Mouse (Mus musculus) stomach, embryonic 14.5 days (tissue): ENCODE results near the gene Ece1. TPM values are rescaled to one million over a fixed set of nuclear protein-coding genes. Genes with fewer than 3 reads are reported as not detected.

ENCODE experiments used
- ATAC-seq: fragments of 200-750 bp; cut with Nextera tagmentation; 2 replicates; pipeline ENCODE4 v1.8.0; 2017; ENCODE audit warnings: low read depth, moderate TSS enrichment; ENCODE audit not compliant: insufficient number of reproducible peaks, insufficient read depth, low FRiP score
- H3K27ac ChIP-seq: fragments of 300-500 bp; sonication (generic); 2 replicates; pipeline ENCODE4 v1.5.1; 2014; ENCODE audit warnings: mild to moderate bottlenecking, low read length, moderate library complexity, mixed read lengths
- H3K27me3 ChIP-seq: fragments of 300-500 bp; sonication (generic); 2 replicates; pipeline ENCODE4 v1.6.1; 2014; ENCODE audit warnings: low read length, control low read depth, mixed read lengths; ENCODE audit not compliant: control insufficient read depth, insufficient read depth
- H3K36me3 ChIP-seq: fragments of 300-500 bp; sonication (generic); 2 replicates; pipeline ENCODE4 v1.6.1; 2014; ENCODE audit warnings: mild to moderate bottlenecking, control low read depth, low read length, moderate library complexity, mixed read lengths; ENCODE audit not compliant: control insufficient read depth, insufficient read depth
- H3K4me1 ChIP-seq: fragments of 300-500 bp; sonication (generic); 2 replicates; pipeline ENCODE4 v1.6.1; 2014; ENCODE audit warnings: low read length, control low read depth, mixed read lengths; ENCODE audit not compliant: control insufficient read depth, insufficient read depth
- H3K4me2 ChIP-seq: fragments of 300-500 bp; sonication (generic); replicated peaks from 2 replicates; pipeline ENCODE4 v1.6.1; 2014; ENCODE audit warnings: low read depth, low read length, control low read depth
- H3K4me3 ChIP-seq: fragments of 300-500 bp; sonication (generic); 2 replicates; pipeline ENCODE4 v1.5.1; 2014; ENCODE audit warnings: low read depth, low read length, control low read depth
- H3K9ac ChIP-seq: fragments of 300-500 bp; sonication (generic); replicated peaks from 2 replicates; pipeline ENCODE4 v1.6.1; 2014; ENCODE audit warnings: low read depth, mild to moderate bottlenecking, control low read depth, low read length, moderate library complexity, mixed read lengths
- H3K9me3 ChIP-seq: fragments of 300-500 bp; sonication (generic); 2 replicates; pipeline ENCODE4 v1.6.1; 2016; ENCODE audit warnings: low read depth, low read length, control low read depth; ENCODE audit not compliant: control insufficient read depth
- WGBS: fragments of 180-500 bp; shearing (Covaris S2); extraction: QIAGEN DNeasy Blood & Tissue Kit; methylation state at CpG from one replicate; pipeline ENCODE4 v1.1.7; 2014; 5-methylcytosine and 5-hydroxymethylcytosine counted together
- polyA plus RNA-seq: library from polyadenylated mRNA; unstranded; fragments of >200 nt; fragmentation: Nextera tagmentation; extraction: Ambion mirVana; gene quantifications from 2 replicates; pipeline ENCODE4 v1.2.1, GENCODE M21; 2014

Ece1 gene
- polyA plus RNA-seq, 1 experiment from 2014 or later: 80.6 TPM

DNA sequence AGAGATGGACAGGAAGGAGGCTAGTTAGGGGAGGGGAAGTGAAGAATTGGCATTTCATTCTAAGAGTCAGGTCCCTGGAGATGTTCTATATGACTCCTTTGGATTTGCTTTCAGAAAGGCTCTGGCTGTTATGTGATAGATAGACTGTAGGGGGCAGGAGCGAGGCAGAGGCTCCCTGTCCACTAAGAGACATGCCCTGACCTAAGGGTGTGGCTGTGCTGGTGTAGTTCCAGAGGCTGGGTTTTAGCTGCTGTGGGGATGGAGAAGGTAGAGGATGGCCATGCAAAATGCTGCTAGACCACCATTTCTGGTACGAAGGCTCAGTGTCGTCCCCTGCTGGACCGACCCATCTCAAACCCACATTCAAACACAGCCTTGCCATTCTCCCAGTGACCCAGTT is 8.9 kb downstream of the Ece1 start:
- H3K27ac ChIP-seq: no peak overlapping the region
- no peak overlapping the region for H3K4me2 ChIP-seq
- H3K4me3 ChIP-seq: no peak overlapping the region
- H3K9me3 ChIP-seq: no peaks in the 10 kb centered on the region
- H3K36me3 ChIP-seq: no peaks in the 10 kb centered on the region
- WGBS: 84% methylated on average over 4 of the region's 4 CpGs
- H3K4me1 ChIP-seq: peaks cover 58% of the 10 kb centered on the region
- H3K27me3 ChIP-seq: no peaks in the 10 kb centered on the region
- ATAC-seq: no peak
- H3K9ac ChIP-seq: no peak overlapping the region

DNA sequence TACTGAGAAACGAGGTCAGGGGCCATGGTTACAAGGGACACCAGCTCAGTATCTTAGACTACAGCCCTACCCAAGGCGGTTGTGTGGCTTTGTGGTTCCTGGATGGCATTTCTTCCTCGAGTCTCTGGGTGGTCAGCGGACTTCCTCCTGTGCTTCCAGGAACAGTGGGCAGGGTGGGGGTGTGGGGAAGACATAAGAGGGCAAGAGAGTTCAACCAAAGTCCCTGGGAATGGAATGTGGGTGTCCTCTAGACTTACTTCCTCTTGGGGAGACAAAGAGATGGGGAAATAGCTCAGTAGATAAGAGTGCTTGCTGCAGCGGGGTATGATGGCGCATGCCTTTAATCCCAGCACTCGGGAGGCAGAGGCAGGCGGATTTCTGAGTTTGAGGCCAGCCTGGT is 9.4 kb downstream of the Ece1 start:
- no peak overlapping the region for H3K27ac ChIP-seq
- no peak for ATAC-seq
- no peak overlapping the region for H3K4me2 ChIP-seq
- no peaks in the 10 kb centered on the region for H3K36me3 ChIP-seq
- no peak overlapping the region for H3K4me3 ChIP-seq
- WGBS: 89% methylated on average over 8 of the region's 8 CpGs
- H3K9ac ChIP-seq: no peak overlapping the region
- peaks cover 56% of the 10 kb centered on the region for H3K4me1 ChIP-seq
- H3K9me3 ChIP-seq: no peaks in the 10 kb centered on the region
- no peaks in the 10 kb centered on the region for H3K27me3 ChIP-seq

DNA sequence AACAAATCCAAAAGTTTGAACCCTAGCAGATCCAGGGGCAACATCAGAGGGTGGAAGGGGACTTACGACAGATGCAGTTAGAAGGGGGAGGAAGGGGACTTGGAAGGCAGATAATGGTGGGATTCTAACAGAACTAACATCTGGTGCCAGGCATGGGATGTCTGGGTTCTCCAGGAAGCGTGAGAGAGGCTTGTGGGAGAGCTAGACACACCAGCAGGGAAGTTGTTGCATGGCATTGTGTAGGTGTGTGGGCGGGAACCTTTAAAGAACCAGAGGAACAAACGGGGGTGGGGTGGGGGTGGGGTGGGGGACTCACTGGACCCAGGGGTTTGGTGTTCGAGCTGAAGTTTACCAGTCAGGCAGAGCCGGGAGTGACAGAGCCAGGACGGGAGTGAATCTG is 12.3 kb downstream of the Ece1 start:
- Histone ChIP-seq H3K36me3 (no peaks in the 10 kb centered on the region), H3K4me1 (peaks cover 46% of the 10 kb centered on the region), H3K27ac (no peak overlapping the region), H3K9me3 (no peaks in the 10 kb centered on the region), H3K4me2 (no peak overlapping the region), H3K4me3 (no peak overlapping the region), H3K9ac (no peak overlapping the region), H3K27me3 (no peaks in the 10 kb centered on the region)
- no peak for ATAC-seq
- 31% methylated on average over 7 of the region's 7 CpGs for WGBS

DNA sequence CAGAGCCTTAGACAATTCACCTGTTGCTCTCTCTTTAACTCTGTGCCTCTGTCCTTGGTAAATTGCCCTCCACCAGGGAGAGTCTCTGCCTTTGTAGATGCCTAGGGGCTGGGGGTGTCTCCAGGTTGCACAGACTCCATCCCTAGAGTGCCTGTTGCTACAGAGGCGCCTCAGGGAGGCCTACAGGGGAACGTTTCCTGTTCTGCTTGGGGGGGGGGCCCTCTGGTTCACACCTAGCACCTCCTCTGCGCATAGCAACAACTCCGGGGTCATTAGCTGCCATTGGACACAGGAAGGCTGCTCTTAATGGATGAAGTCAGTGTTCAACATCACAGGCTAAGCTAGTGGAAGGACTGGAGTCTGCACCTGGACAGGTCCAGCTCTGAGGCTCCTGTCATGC is 12.8 kb downstream of the Ece1 start:
- Histone ChIP-seq H3K27ac (no peak overlapping the region), H3K9ac (no peak overlapping the region), H3K4me3 (no peak overlapping the region), H3K9me3 (no peaks in the 10 kb centered on the region), H3K4me1 (peaks cover 41% of the 10 kb centered on the region), H3K27me3 (no peaks in the 10 kb centered on the region), H3K4me2 (no peak overlapping the region), H3K36me3 (no peaks in the 10 kb centered on the region)
- no peak for ATAC-seq
- 18% methylated on average over 4 of the region's 4 CpGs for WGBS

DNA sequence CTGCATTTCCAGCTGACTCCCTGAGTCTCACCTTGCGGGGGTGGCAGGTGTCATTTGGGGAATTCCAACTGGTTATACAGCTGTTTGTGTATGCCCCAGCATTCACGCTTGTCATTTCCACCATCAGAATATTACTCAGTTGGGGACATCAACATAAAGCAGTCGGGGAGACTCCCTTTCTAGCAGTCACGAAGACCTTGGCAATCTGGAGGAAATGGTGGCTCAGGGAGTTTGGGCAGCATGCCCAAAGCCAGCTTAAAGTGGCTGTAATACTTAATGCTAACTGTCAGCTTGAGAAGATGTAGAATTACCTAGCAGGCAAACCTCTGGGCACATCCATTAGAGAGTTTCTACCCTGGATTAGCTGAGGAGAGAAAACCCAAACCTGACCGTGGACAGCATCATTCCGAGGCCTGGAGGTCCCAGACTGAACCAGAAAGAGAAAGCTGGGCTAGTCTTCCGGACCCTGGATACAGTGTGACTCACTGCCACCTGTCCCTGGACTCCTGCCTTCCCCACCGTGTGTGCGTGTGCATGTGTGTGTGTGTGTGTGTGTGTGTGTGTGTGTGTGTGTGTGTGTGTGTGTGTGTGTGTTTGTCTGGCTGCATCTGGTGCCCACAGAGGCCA is 13.5 kb downstream of the Ece1 start:
- H3K9me3 ChIP-seq: no peaks in the 10 kb centered on the region
- no peak for ATAC-seq
- H3K4me3 ChIP-seq: no peak overlapping the region
- H3K27me3 ChIP-seq: no peaks in the 10 kb centered on the region
- no peak overlapping the region for H3K4me2 ChIP-seq
- 65% methylated on average over 9 of the region's 9 CpGs for WGBS
- no peaks in the 10 kb centered on the region for H3K36me3 ChIP-seq
- peaks cover 34% of the 10 kb centered on the region for H3K4me1 ChIP-seq
- no peak overlapping the region for H3K27ac ChIP-seq
- no peak overlapping the region for H3K9ac ChIP-seq

DNA sequence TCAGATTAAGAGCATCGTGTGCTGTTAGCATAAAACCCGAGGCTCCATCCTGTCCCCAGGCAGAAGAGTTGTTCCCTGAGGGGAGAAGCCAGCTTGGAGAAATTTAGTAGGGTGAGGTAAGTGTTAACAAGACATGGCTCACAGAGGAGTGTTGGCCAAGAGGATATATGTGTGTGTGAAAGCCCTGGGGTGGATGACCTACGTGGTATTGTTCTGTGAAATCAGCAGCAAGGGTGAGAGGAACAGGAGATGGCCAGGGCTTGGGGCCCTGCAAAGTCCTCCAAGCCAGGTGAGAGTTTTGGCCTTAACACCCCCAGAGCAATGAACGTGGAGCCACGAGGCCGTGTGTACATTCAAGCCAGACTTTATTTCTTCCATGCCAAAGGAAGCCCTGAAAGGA is 14.8 kb downstream of the Ece1 start:
- WGBS: 52% methylated on average over 6 of the region's 6 CpGs
- Histone ChIP-seq H3K9me3 (no peaks in the 10 kb centered on the region), H3K4me3 (no peak overlapping the region), H3K4me1 (peaks cover 34% of the 10 kb centered on the region), H3K27me3 (no peaks in the 10 kb centered on the region), H3K36me3 (no peaks in the 10 kb centered on the region), H3K9ac (no peak overlapping the region), H3K4me2 (no peak overlapping the region), H3K27ac (no peak overlapping the region)
- no peak for ATAC-seq

DNA sequence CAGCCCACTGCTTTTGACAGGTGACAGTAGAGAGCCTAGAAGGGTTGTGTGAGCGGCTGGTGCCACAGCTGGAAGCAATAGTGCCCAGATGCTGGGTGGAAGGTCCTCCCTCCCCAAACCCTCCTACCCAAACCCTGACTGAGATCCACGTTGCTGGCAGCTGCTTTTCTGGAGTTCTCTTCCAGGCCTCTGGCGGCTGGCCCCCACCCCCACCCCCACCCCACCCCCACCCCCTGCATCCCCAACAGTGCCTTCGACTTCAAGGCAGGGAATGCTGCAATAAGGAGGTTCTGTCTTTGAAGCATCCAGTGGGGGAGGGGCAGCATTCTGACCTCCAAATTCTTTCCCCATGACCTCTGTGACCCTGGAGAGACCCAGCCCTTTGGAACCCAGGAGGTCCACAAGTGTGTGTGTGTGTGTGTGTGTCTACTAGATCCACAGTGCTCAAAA is 15.4 kb downstream of the Ece1 start:
- H3K4me1 ChIP-seq: peaks cover 34% of the 10 kb centered on the region
- H3K9ac ChIP-seq: no peak overlapping the region
- H3K27ac ChIP-seq: no peak overlapping the region
- no peak overlapping the region for H3K4me3 ChIP-seq
- no peak overlapping the region for H3K4me2 ChIP-seq
- no peaks in the 10 kb centered on the region for H3K27me3 ChIP-seq
- H3K36me3 ChIP-seq: no peaks in the 10 kb centered on the region
- ATAC-seq: no peak
- WGBS: 27% methylated on average over 4 of the region's 4 CpGs
- no peaks in the 10 kb centered on the region for H3K9me3 ChIP-seq

DNA sequence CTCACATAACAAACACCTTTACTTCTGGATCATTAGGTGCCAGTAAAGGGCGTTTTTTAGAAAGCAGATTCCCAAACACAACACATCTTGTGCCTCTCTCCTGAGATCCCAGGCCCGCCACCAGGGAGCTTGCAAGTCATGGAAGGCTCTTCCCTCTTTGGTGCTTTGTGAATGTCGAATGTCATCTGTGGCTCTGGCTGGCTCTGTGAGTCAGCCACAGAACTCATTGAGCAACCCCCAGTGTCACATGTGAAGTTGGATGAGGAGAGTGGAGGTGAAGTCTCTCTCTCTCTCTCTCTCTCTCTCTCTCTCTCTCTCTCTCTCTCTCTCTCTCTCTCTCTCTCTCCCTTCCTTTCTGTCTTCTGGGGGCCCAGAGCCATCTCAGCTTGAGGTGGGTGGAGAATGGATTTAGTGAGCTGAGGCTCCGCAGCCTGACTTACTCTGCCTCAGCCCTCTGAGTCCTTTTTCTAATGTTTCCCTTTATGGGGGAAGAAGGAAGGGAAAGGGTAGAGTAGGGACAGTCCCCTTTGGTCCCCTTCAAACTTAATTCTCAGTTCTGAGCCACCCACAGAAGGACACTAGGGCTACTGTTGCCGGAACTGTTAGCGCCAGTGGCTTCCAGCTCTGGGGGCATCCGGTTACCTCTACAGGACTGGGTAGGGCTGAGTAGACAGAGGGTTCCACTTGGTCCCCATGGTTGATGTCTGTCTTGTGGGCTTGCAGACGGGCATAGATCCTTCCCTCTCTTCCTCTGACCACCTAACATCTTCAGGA is 17.5 kb downstream of the Ece1 start:
- WGBS: 80% methylated on average over 8 of the region's 8 CpGs
- peaks cover 26% of the 10 kb centered on the region for H3K4me1 ChIP-seq
- H3K4me3 ChIP-seq: no peak overlapping the region
- no peaks in the 10 kb centered on the region for H3K27me3 ChIP-seq
- H3K9me3 ChIP-seq: no peaks in the 10 kb centered on the region
- no peak for ATAC-seq
- H3K9ac ChIP-seq: no peak overlapping the region
- no peak overlapping the region for H3K4me2 ChIP-seq
- H3K27ac ChIP-seq: no peak overlapping the region; the same call in 1 of the 2 replicates
- H3K36me3 ChIP-seq: no peaks in the 10 kb centered on the region
